ENCODE assay signal across 12 mouse cellular contexts in genomic region chr9:115915586-115916270, GRCm38 (mm10). TPM values are rescaled to one million over a fixed set of nuclear protein-coding genes. Genes with fewer than 3 reads are reported as not detected.
DNase-seq lines count a peak whose midpoint lies in the region; ATAC-seq lines count a peak whose summit lies in the region.
"Had no signal": no experiment of that assay in that cellular context is flagged by ENCODE, and none has a peak within 500 bp of the region (broad histone marks: within the 10 kb centered on the region; RNA-seq: fewer than 3 reads in every experiment).

No protein-coding gene starts in this region.

- no peak overlapping the region for H3K4me2 ChIP-seq in hindbrain, embryonic 16.5 days (ENCODE audit: low read length)
- H3K4me2 ChIP-seq in hindbrain, embryonic 14.5 days (replicated peaks), result no peak overlapping the region
- no peak overlapping the region for H3K4me2 ChIP-seq in lung, embryonic 15.5 days
- H3K4me2 ChIP-seq in limb, embryonic 12.5 days, result no peak overlapping the region
- H3K4me2 ChIP-seq: limb, embryonic 15.5 days had no signal

- peaks cover 5% of the 10 kb centered on the region for H3K4me1 ChIP-seq in hindbrain, embryonic 16.5 days (ENCODE audit: control insufficient read depth, insufficient read depth, low read depth, low read length)
- H3K4me1 ChIP-seq in hindbrain, embryonic 14.5 days (replicated peaks; ENCODE audit: control insufficient read depth, insufficient read depth, low read length), result no peaks in the 10 kb centered on the region
- peaks cover 6% of the 10 kb centered on the region for H3K4me1 ChIP-seq in lung, embryonic 15.5 days
- peaks cover 29% of the 10 kb centered on the region for H3K4me1 ChIP-seq in limb, embryonic 12.5 days (replicated peaks)

- no peaks in the 10 kb centered on the region for H3K9me3 ChIP-seq in hindbrain, embryonic 16.5 days (ENCODE audit: control insufficient read depth, low read length)
- H3K9me3 ChIP-seq in hindbrain, embryonic 14.5 days (ENCODE audit: control insufficient read depth, low read length), result no peaks in the 10 kb centered on the region
- H3K9me3 ChIP-seq in lung, embryonic 15.5 days, result no peaks in the 10 kb centered on the region
- H3K9me3 ChIP-seq in limb, embryonic 12.5 days, result 0 out of 2 replicates have a peak, but pooled peaks cover 4% of the 10 kb centered on the region
- H3K9me3 ChIP-seq: limb, embryonic 15.5 days had no signal

- H3K9ac ChIP-seq in hindbrain, embryonic 16.5 days (ENCODE audit: low read depth, low read length), result no peak overlapping the region
- no peak overlapping the region for H3K9ac ChIP-seq in hindbrain, embryonic 14.5 days
- no peak overlapping the region for H3K9ac ChIP-seq in lung, embryonic 15.5 days
- no peak overlapping the region for H3K9ac ChIP-seq in limb, embryonic 12.5 days (replicated peaks)
- H3K9ac ChIP-seq: limb, embryonic 15.5 days had no signal

- H3K27me3 ChIP-seq in hindbrain, embryonic 16.5 days (replicated peaks; ENCODE audit: control insufficient read depth, insufficient read depth, low read length), result no peaks in the 10 kb centered on the region
- no peaks in the 10 kb centered on the region for H3K27me3 ChIP-seq in hindbrain, embryonic 14.5 days (ENCODE audit: control insufficient read depth, insufficient read depth, low read length)
- H3K27me3 ChIP-seq in lung, embryonic 15.5 days, result no peaks in the 10 kb centered on the region
- H3K27me3 ChIP-seq in limb, embryonic 12.5 days, result no peaks in the 10 kb centered on the region
- H3K27me3 ChIP-seq: CH12.LX; limb, embryonic 15.5 days; Patski had no signal

- 59% methylated on average over 14 of the region's 14 CpGs for WGBS in hindbrain, embryonic 16.5 days
- WGBS in hindbrain, embryonic 14.5 days, result 64% methylated on average over 14 of the region's 14 CpGs
- 53% methylated on average over 14 of the region's 14 CpGs for WGBS in lung, embryonic 15.5 days
- 57% methylated on average over 14 of the region's 14 CpGs for WGBS in limb, embryonic 12.5 days

- DNase-seq in hindbrain, embryonic 14.5 days (ENCODE audit: low spot score), result no peak
- no peak for DNase-seq in lung, postnatal 25 days (ENCODE audit: low spot score)
- DNase-seq in layer of hippocampus, adult 9-10 months (ENCODE audit: low spot score), result peak; percentile 17
- DNase-seq in thymus, postnatal 36 days, result no peak

- H3K36me3 ChIP-seq in hindbrain, embryonic 16.5 days (ENCODE audit: control insufficient read depth, insufficient read depth, low read length), result no peaks in the 10 kb centered on the region
- no peaks in the 10 kb centered on the region for H3K36me3 ChIP-seq in hindbrain, embryonic 14.5 days (replicated peaks; ENCODE audit: control insufficient read depth, insufficient read depth)
- H3K36me3 ChIP-seq in lung, embryonic 15.5 days, result no peaks in the 10 kb centered on the region
- H3K36me3 ChIP-seq in limb, embryonic 12.5 days, result no peaks in the 10 kb centered on the region
- H3K36me3 ChIP-seq: limb, embryonic 15.5 days had no signal

- peak; percentile 42; the same call in 1 of the 2 replicates for ATAC-seq in hindbrain, embryonic 16.5 days
- no peak for ATAC-seq in hindbrain, embryonic 14.5 days (ENCODE audit: low FRiP score)
- ATAC-seq in lung, embryonic 15.5 days (ENCODE audit: borderline replicate concordance, extremely low read depth, low FRiP score, low TSS enrichment), result 0 out of 2 replicates have a peak, but pooled peaks have one; percentile 52
- ATAC-seq in limb, embryonic 12.5 days (ENCODE audit: insufficient number of reproducible peaks, insufficient read depth, low FRiP score, low TSS enrichment, low read depth), result no peak
- ATAC-seq: Patski had no signal

- no peak overlapping the region for H3K27ac ChIP-seq in hindbrain, embryonic 16.5 days (ENCODE audit: low read depth, low read length)
- H3K27ac ChIP-seq in hindbrain, embryonic 14.5 days, result no peak overlapping the region
- 0 out of 2 replicates have a peak overlapping the region, but pooled peaks have one; percentile 33 for H3K27ac ChIP-seq in lung, embryonic 15.5 days
- H3K27ac ChIP-seq in limb, embryonic 12.5 days, result peak overlapping the region; percentile 35; the same call in 1 of the 2 replicates
- H3K27ac ChIP-seq: limb, embryonic 15.5 days; stomach, postnatal 0 days had no signal

- no peak overlapping the region for H3K4me3 ChIP-seq in hindbrain, embryonic 16.5 days (ENCODE audit: low read length)
- H3K4me3 ChIP-seq in hindbrain, embryonic 14.5 days (replicated peaks; ENCODE audit: low read length), result no peak overlapping the region
- no peak overlapping the region for H3K4me3 ChIP-seq in lung, embryonic 15.5 days
- H3K4me3 ChIP-seq in limb, embryonic 12.5 days (replicated peaks), result no peak overlapping the region
- H3K4me3 ChIP-seq: limb, embryonic 15.5 days had no signal

RNA-seq across cellular contexts. Expression of gene Gadl1, which starts 6.5 kb away (rescaled TPM):
- 0.41 and 0.76 TPM in 2 replicates for polyA plus RNA-seq in hindbrain, embryonic 16.5 days (2015; fragmentation: Nextera tagmentation; extraction: Ambion mirVana)
- 0.16 and 0.23 TPM in 2 replicates for polyA plus RNA-seq in hindbrain, embryonic 14.5 days (2014; fragmentation: Nextera tagmentation; extraction: Ambion mirVana)
- 0.51 and 0.60 TPM in 2 replicates for polyA plus RNA-seq in lung, embryonic 15.5 days (2015; fragmentation: Nextera tagmentation; extraction: Ambion mirVana)
- 0.40 and 0.45 TPM in 2 replicates for polyA plus RNA-seq in limb, embryonic 12.5 days (2016; fragmentation: Nextera tagmentation; extraction: Ambion mirVana)
- polyA plus RNA-seq: gonadal fat pad, adult 2 months had no signal

Comparison
In these comparisons a context has a peak if more than half of its experiments do, and no peak if none do; other contexts are left out.
1. ATAC-seq: peak in hindbrain, embryonic 16.5 days (single experiment) and lung, embryonic 15.5 days (single experiment); none in hindbrain, embryonic 14.5 days (single experiment) and limb, embryonic 12.5 days (single experiment).
2. H3K27ac ChIP-seq: peak in lung, embryonic 15.5 days (single experiment) and limb, embryonic 12.5 days (single experiment); none in hindbrain, embryonic 16.5 days (single experiment) and hindbrain, embryonic 14.5 days (single experiment).